ENCODE assay signal across 7 mouse cellular contexts in the genomic region with DNA sequence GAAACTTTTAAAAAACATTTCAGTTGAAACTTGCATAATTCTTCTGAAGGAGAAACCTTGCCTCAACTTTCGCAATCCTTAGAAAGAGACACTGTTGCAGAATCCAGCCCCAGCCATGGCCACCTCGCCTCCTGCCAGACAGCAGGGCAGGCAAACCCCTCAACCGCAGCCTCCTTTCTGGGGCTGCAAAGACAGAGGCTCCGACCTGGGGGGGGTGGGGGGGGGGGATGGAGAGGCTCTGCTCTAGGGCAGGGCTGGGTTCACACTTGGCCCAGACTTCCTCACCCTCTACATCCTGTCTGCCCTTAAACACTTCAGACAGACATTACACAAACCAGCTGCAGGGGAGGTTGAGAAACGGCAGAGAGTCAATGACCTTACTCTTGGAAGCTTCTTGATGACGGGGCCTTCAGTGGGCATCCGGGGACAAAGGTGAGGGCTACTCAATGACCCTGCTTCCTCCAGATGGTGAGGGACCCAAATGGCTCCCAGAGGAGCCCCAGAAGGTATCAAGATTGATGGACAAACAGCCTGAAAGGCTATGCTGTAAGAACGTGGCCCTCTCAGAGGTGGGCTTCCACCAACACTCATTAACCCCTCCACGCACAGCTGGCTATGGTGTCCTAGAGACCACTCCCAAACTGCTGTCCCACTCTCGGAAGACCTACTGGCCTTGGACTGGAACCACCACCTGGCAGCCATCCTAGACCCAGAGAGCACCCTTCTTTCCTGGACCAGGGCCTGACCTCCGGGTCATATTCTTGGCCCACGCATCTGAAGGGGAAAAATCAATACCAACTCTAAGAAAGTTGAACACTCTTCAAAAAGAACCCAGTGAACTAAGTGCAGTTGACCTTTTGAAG. TPM values are rescaled to one million over a fixed set of nuclear protein-coding genes. Genes with fewer than 3 reads are reported as not detected.
DNase-seq lines count a peak whose midpoint lies in the region; ATAC-seq lines count a peak whose summit lies in the region.

No protein-coding gene starts in this region.

- 0 out of 2 replicates have a peak, but pooled peaks cover 7% of the 10 kb centered on the region for H3K36me3 ChIP-seq in heart, embryonic 13.5 days

- no peaks in the 10 kb centered on the region for H3K27me3 ChIP-seq in heart, embryonic 13.5 days (replicated peaks)

- H3K9me3 ChIP-seq in heart, embryonic 13.5 days = no peaks in the 10 kb centered on the region

- H3K4me2 ChIP-seq in heart, embryonic 13.5 days = peak overlapping the region; percentile 97

- H3K4me3 ChIP-seq in heart, embryonic 13.5 days = peak overlapping the region; percentile 95

- peak overlapping the region; percentile 99 for H3K9ac ChIP-seq in heart, embryonic 13.5 days

- WGBS in heart, embryonic 13.5 days = 47% methylated on average over 12 of the region's 12 CpGs

- H3K27ac ChIP-seq in heart, embryonic 13.5 days (replicated peaks) = peak overlapping the region; percentile 72

- no peak for ATAC-seq in heart, embryonic 13.5 days (ENCODE audit: extremely low read depth, insufficient number of reproducible peaks, low FRiP score, low TSS enrichment)
- ATAC-seq in megakaryocyte progenitor cell, adult 5-6 weeks (replicated peaks; ENCODE audit: poor library complexity) = peak; percentile 65

- DNase-seq in B cell, adult 2 months = peak; percentile 33 to 36
- DNase-seq in Muller cell, postnatal 12 days (ENCODE audit: inconsistent ontology term) = peak; percentile 41
- peak; percentile 64 to 77 for DNase-seq in kidney, postnatal 25 days
- peak; percentile 59 for DNase-seq in thymus, postnatal 14 days
- DNase-seq in spleen, postnatal 14 days (ENCODE audit: low spot score in 2 of 2) = no peak

- peaks cover 84% of the 10 kb centered on the region for H3K4me1 ChIP-seq in heart, embryonic 13.5 days

RNA-seq across cellular contexts. Expression of gene Ski, which starts 4.9 kb away (rescaled TPM):
- polyA plus RNA-seq in heart, embryonic 13.5 days (2015; fragmentation: Nextera tagmentation; extraction: Ambion mirVana) = 10.1 and 10.2 TPM in 2 replicates
- 16.9 and 19.7 TPM in 2 replicates for total RNA-seq in megakaryocyte progenitor cell, adult 5-6 weeks (2015)
- total RNA-seq in megakaryocyte progenitor cell, adult 5-6 weeks (2017) = 5.0 and 5.7 TPM in 2 replicates

RNA-seq across cellular contexts. Expression of gene Faap20, which starts 32.1 kb away (rescaled TPM):
- 63.2 and 71.1 TPM in 2 replicates for polyA plus RNA-seq in heart, embryonic 13.5 days (2015; fragmentation: Nextera tagmentation; extraction: Ambion mirVana)
- total RNA-seq in megakaryocyte progenitor cell, adult 5-6 weeks (2015) = 28.6 and 46.3 TPM in 2 replicates
- 14.2 and 17.6 TPM in 2 replicates for total RNA-seq in megakaryocyte progenitor cell, adult 5-6 weeks (2017)

Comparison
In these comparisons a context has a peak if more than half of its experiments do, and no peak if none do; other contexts are left out.
1. DNase-seq: peak in B cell, adult 2 months (2 of 2), Muller cell, postnatal 12 days (single experiment), kidney, postnatal 25 days (2 of 2) and thymus, postnatal 14 days (single experiment); none in spleen, postnatal 14 days (0 of 2).